ENCODE assay signal across 20 mouse cellular contexts in the genomic region with DNA sequence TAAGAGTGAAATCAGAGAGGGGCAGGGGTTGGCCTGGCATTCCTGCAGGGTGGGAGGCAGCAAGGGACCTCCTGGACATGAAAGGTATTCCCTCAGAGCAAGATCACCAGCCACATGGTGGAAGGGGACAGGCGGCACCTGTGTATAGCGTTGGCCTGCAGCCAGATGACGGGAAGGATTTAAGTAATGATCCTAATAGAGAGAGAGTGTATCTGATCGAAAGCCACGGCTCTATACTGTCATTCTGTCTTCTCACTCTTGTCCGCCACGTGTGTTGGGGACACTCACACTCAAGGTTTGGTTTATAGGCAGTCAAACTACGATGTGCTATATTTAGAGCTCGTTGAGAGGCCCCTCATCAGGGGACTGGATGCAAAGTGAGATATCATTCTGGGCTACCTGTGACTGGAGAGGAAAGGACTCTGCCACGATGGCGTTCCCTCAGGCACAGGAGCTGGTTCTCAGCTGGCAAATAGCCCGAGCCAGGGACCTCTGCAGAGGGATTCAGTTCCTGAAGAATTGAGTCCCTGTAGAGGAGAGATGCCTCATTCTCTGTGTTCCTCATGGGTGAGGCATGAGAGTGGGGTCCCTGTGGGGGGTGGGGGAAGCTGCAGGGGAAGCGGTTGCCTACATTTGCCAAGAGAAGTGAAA.
DNase-seq lines count a peak whose midpoint lies in the region; ATAC-seq lines count a peak whose summit lies in the region.
"Had no signal": no experiment of that assay in that cellular context is flagged by ENCODE, and none has a peak within 500 bp of the region (broad histone marks: within the 10 kb centered on the region; RNA-seq: fewer than 3 reads in every experiment).

No protein-coding gene starts in this region.

- H3K9ac ChIP-seq in embryonic facial prominence, embryonic 13.5 days, result no peak overlapping the region
- H3K9ac ChIP-seq in hindbrain, embryonic 12.5 days, result no peak overlapping the region
- no peak overlapping the region for H3K9ac ChIP-seq in lung, embryonic 15.5 days
- H3K9ac ChIP-seq in limb, embryonic 11.5 days (ENCODE audit: low read length), result no peak overlapping the region
- H3K9ac ChIP-seq: forebrain, embryonic 13.5 days; liver, embryonic 14.5 days; midbrain, embryonic 12.5 days had no signal

- no peak for ATAC-seq in embryonic facial prominence, embryonic 13.5 days (ENCODE audit: insufficient number of reproducible peaks, insufficient read depth, low FRiP score, low TSS enrichment, low read depth)
- ATAC-seq in hindbrain, embryonic 12.5 days (ENCODE audit: low FRiP score), result no peak
- ATAC-seq in lung, embryonic 15.5 days (ENCODE audit: borderline replicate concordance, extremely low read depth, low FRiP score, low TSS enrichment), result no peak
- ATAC-seq in limb, embryonic 11.5 days (ENCODE audit: insufficient number of reproducible peaks, low FRiP score, low TSS enrichment, low read depth), result 0 out of 2 replicates have a peak, but pooled peaks have one; percentile 21
- ATAC-seq: forebrain, embryonic 13.5 days; hindbrain, postnatal 0 days had no signal

- H3K36me3 ChIP-seq in embryonic facial prominence, embryonic 13.5 days, result no peaks in the 10 kb centered on the region
- no peaks in the 10 kb centered on the region for H3K36me3 ChIP-seq in embryonic facial prominence, embryonic 10.5 days (replicated peaks)
- H3K36me3 ChIP-seq in hindbrain, embryonic 10.5 days, result no peaks in the 10 kb centered on the region
- H3K36me3 ChIP-seq in hindbrain, embryonic 12.5 days, result no peaks in the 10 kb centered on the region
- no peaks in the 10 kb centered on the region for H3K36me3 ChIP-seq in lung, embryonic 15.5 days
- no peaks in the 10 kb centered on the region for H3K36me3 ChIP-seq in limb, embryonic 11.5 days (ENCODE audit: control insufficient read depth, insufficient read depth, low read length)
- H3K36me3 ChIP-seq: midbrain, embryonic 12.5 days had no signal

- H3K27me3 ChIP-seq in embryonic facial prominence, embryonic 13.5 days, result no peaks in the 10 kb centered on the region; the same call in 1 of the 2 replicates
- H3K27me3 ChIP-seq in embryonic facial prominence, embryonic 10.5 days (replicated peaks; ENCODE audit: low read depth, poor library complexity, severe bottlenecking), result no peaks in the 10 kb centered on the region
- H3K27me3 ChIP-seq in hindbrain, embryonic 10.5 days (ENCODE audit: insufficient read depth, poor library complexity, severe bottlenecking), result no peaks in the 10 kb centered on the region
- H3K27me3 ChIP-seq in hindbrain, embryonic 12.5 days, result no peaks in the 10 kb centered on the region
- H3K27me3 ChIP-seq in lung, embryonic 15.5 days, result no peaks in the 10 kb centered on the region
- no peaks in the 10 kb centered on the region for H3K27me3 ChIP-seq in limb, embryonic 11.5 days (ENCODE audit: control insufficient read depth, insufficient read depth, low read length)
- H3K27me3 ChIP-seq: forebrain, embryonic 13.5 days; midbrain, embryonic 12.5 days had no signal

- H3K27ac ChIP-seq in embryonic facial prominence, embryonic 13.5 days, result peak overlapping the region; percentile 48; the same call in 1 of the 2 replicates
- no peak overlapping the region for H3K27ac ChIP-seq in embryonic facial prominence, embryonic 10.5 days (replicated peaks)
- peak overlapping the region; percentile 64; the same call in 1 of the 2 replicates for H3K27ac ChIP-seq in hindbrain, embryonic 10.5 days
- no peak overlapping the region for H3K27ac ChIP-seq in hindbrain, embryonic 12.5 days
- peak overlapping the region; percentile 24; the same call in 1 of the 2 replicates for H3K27ac ChIP-seq in lung, embryonic 15.5 days
- H3K27ac ChIP-seq in limb, embryonic 11.5 days (replicated peaks; ENCODE audit: low read depth, low read length), result no peak overlapping the region
- H3K27ac ChIP-seq: forebrain, embryonic 13.5 days; hindbrain, postnatal 0 days; liver, embryonic 14.5 days; midbrain, embryonic 12.5 days had no signal

- H3K4me3 ChIP-seq in embryonic facial prominence, embryonic 13.5 days, result no peak overlapping the region
- H3K4me3 ChIP-seq in embryonic facial prominence, embryonic 10.5 days, result no peak overlapping the region
- no peak overlapping the region for H3K4me3 ChIP-seq in hindbrain, embryonic 10.5 days
- H3K4me3 ChIP-seq in hindbrain, embryonic 12.5 days, result no peak overlapping the region
- no peak overlapping the region for H3K4me3 ChIP-seq in lung, embryonic 15.5 days
- H3K4me3 ChIP-seq in limb, embryonic 11.5 days (ENCODE audit: low read depth, low read length), result no peak overlapping the region
- H3K4me3 ChIP-seq: forebrain, embryonic 13.5 days; midbrain, embryonic 12.5 days had no signal

- no peak overlapping the region for H3K4me2 ChIP-seq in embryonic facial prominence, embryonic 13.5 days
- H3K4me2 ChIP-seq in hindbrain, embryonic 12.5 days (replicated peaks), result no peak overlapping the region
- no peak overlapping the region for H3K4me2 ChIP-seq in lung, embryonic 15.5 days
- no peak overlapping the region for H3K4me2 ChIP-seq in limb, embryonic 11.5 days (ENCODE audit: low read depth, severe bottlenecking)
- H3K4me2 ChIP-seq: forebrain, embryonic 13.5 days; midbrain, embryonic 12.5 days had no signal

- no peak for DNase-seq in embryonic facial prominence, embryonic 10.5 days (ENCODE audit: low spot score)
- DNase-seq in hindbrain, embryonic 10.5 days (ENCODE audit: low spot score), result no peak
- DNase-seq in lung, adult 18-20 months, result no peak
- DNase-seq in limb, embryonic 11.5 days (ENCODE audit: low spot score), result no peak
- no peak for DNase-seq in thymus, postnatal 36 days
- DNase-seq: adrenal gland, postnatal 10 days; cerebellum, adult 9-10 months; kidney, adult 11 months; kidney, postnatal 14 days; left cerebral cortex, postnatal 4 days; lung, postnatal 14 days; right cerebral cortex, postnatal 14 days; thymus, postnatal 25 days had no signal

- 68% methylated on average over 13 of the region's 13 CpGs for WGBS in embryonic facial prominence, embryonic 13.5 days
- WGBS in embryonic facial prominence, embryonic 10.5 days, result 76% methylated on average over 13 of the region's 13 CpGs
- WGBS in hindbrain, embryonic 10.5 days, result 84% methylated on average over 13 of the region's 13 CpGs
- WGBS in hindbrain, embryonic 12.5 days, result 83% methylated on average over 13 of the region's 13 CpGs
- 42% methylated on average over 13 of the region's 13 CpGs for WGBS in lung, embryonic 15.5 days
- 73% methylated on average over 13 of the region's 13 CpGs for WGBS in limb, embryonic 11.5 days

- peaks cover 17% of the 10 kb centered on the region; the same call in 1 of the 2 replicates for H3K4me1 ChIP-seq in embryonic facial prominence, embryonic 13.5 days
- no peaks in the 10 kb centered on the region for H3K4me1 ChIP-seq in embryonic facial prominence, embryonic 10.5 days
- H3K4me1 ChIP-seq in hindbrain, embryonic 10.5 days (replicated peaks), result 0 out of 2 replicates have a peak, but pooled peaks cover 9% of the 10 kb centered on the region
- H3K4me1 ChIP-seq in hindbrain, embryonic 12.5 days, result 0 out of 2 replicates have a peak, but pooled peaks cover 3% of the 10 kb centered on the region
- peaks cover 6% of the 10 kb centered on the region; the same call in 1 of the 2 replicates for H3K4me1 ChIP-seq in lung, embryonic 15.5 days
- no peaks in the 10 kb centered on the region for H3K4me1 ChIP-seq in limb, embryonic 11.5 days (ENCODE audit: control insufficient read depth, insufficient read depth, low read length)
- H3K4me1 ChIP-seq: forebrain, embryonic 13.5 days; midbrain, embryonic 12.5 days had no signal

- H3K9me3 ChIP-seq in embryonic facial prominence, embryonic 13.5 days, result no peaks in the 10 kb centered on the region
- no peaks in the 10 kb centered on the region for H3K9me3 ChIP-seq in embryonic facial prominence, embryonic 10.5 days
- H3K9me3 ChIP-seq in hindbrain, embryonic 10.5 days, result no peaks in the 10 kb centered on the region
- no peaks in the 10 kb centered on the region for H3K9me3 ChIP-seq in hindbrain, embryonic 12.5 days (replicated peaks)
- H3K9me3 ChIP-seq in lung, embryonic 15.5 days, result no peaks in the 10 kb centered on the region
- H3K9me3 ChIP-seq in limb, embryonic 11.5 days (ENCODE audit: control insufficient read depth, low read length), result no peaks in the 10 kb centered on the region
- H3K9me3 ChIP-seq: forebrain, embryonic 13.5 days; midbrain, embryonic 12.5 days had no signal

Comparison
In these comparisons a context has a peak if more than half of its experiments do, and no peak if none do; other contexts are left out.
1. H3K27ac ChIP-seq: peak in embryonic facial prominence, embryonic 13.5 days (single experiment), hindbrain, embryonic 10.5 days (single experiment) and lung, embryonic 15.5 days (single experiment); none in embryonic facial prominence, embryonic 10.5 days (single experiment), hindbrain, embryonic 12.5 days (single experiment) and limb, embryonic 11.5 days (single experiment).